Mouse (Mus musculus): Measurements from ENCODE around the gene Rundc1.

DNA sequence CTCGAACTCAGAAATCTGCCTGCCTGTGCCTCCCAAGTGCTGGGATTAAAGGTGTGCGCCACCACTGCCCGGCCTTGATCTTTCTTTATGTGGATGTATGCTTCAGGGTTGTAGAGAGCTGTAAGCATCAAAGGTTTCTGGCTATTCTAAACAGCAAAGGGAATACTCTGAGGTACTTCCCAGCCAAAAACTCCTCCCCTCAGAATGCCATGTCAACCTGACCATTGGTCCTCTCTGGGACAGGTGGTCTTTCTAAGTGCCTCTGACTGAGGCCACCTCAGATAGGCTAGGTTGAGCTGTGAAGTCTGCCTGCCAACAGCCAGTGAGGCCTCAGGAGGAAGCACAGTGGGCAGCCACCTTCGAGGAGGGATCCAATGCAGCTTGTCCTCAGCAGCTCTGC is 24.0 kb downstream of the Rundc1 start:
- TF ChIP-seq GABPA (IDR thresholded peaks at IDR 0.05; ENCODE audit: insufficient replicate concordance, low read depth, low read length): no peak
- TF ChIP-seq CTCF (conservative IDR thresholded peaks at IDR 0.05 in 1 of 2, IDR thresholded peaks at IDR 0.05 in 1 of 2; ENCODE audit: low read depth in 2 of 2, low read length in 2 of 2): no peak
- TF ChIP-seq USF1 (IDR thresholded peaks at IDR 0.05; ENCODE audit: low read depth, low read length): peak; percentile 28; the same call in 1 of the 2 replicates
- no peak for TF ChIP-seq NELFE (IDR thresholded peaks at IDR 0.05; ENCODE audit: low read depth, low read length)
- TF ChIP-seq UBTF (IDR thresholded peaks at IDR 0.05; ENCODE audit: low read depth, low read length): no peak
- TF ChIP-seq MEF2A (IDR thresholded peaks at IDR 0.05; ENCODE audit: borderline replicate concordance, low read depth, low read length): no peak
- no peak for TF ChIP-seq KAT2A (IDR thresholded peaks at IDR 0.05; ENCODE audit: insufficient replicate concordance, low read length)
- no peak for TF ChIP-seq CHD2 (IDR thresholded peaks at IDR 0.05; ENCODE audit: low read length)

Measured in CH12.LX (cell line).